Mouse (Mus musculus) intestine, postnatal 0 days (tissue): ENCODE data around the gene Srrt. TPM values are rescaled to one million over a fixed set of nuclear protein-coding genes. Genes with fewer than 3 reads are reported as not detected.
A peak's percentile ranks its signal among the peaks of the same experiment; 100 is the strongest.
"Not testable (repeated sequence)": the region's sequence is repeated elsewhere in the genome, so short reads cannot be mapped to it uniquely, and the experiment has no call there.

Experiments used
- ATAC-seq: fragments of 200-750 bp; cut with Nextera tagmentation; 2 replicates; pipeline ENCODE4 v1.8.0; 2017; ENCODE audit warnings: mild to moderate bottlenecking, moderate TSS enrichment, moderate library complexity
- H3K27ac ChIP-seq: fragments of 300-500 bp; sonication (generic); 2 replicates; pipeline ENCODE4 v1.5.1; 2014; ENCODE audit warnings: mild to moderate bottlenecking, low read depth, low read length, moderate library complexity
- H3K27me3 ChIP-seq: fragments of 300-500 bp; sonication (generic); replicated peaks from 2 replicates; pipeline ENCODE4 v1.6.1; 2014; ENCODE audit warnings: low read length, mixed read lengths; ENCODE audit not compliant: control insufficient read depth, insufficient read depth
- H3K36me3 ChIP-seq: fragments of 300-500 bp; sonication (generic); 2 replicates; pipeline ENCODE4 v1.6.1; 2014; ENCODE audit warnings: mild to moderate bottlenecking, moderate library complexity; ENCODE audit not compliant: control insufficient read depth, insufficient read depth
- H3K4me1 ChIP-seq: fragments of 300-500 bp; sonication (generic); replicated peaks from 2 replicates; pipeline ENCODE4 v1.6.1; 2014; ENCODE audit warnings: antibody characterized with exemption, low read length, mixed read lengths; ENCODE audit not compliant: control insufficient read depth, insufficient read depth
- H3K4me2 ChIP-seq: fragments of 300-500 bp; sonication (generic); replicated peaks from 2 replicates; pipeline ENCODE4 v1.6.1; 2014; ENCODE audit warnings: low read depth, mild to moderate bottlenecking, moderate library complexity
- H3K4me3 ChIP-seq: fragments of 300-500 bp; sonication (generic); 2 replicates; pipeline ENCODE4 v1.5.1; 2014; ENCODE audit warnings: low read depth, low read length
- H3K9ac ChIP-seq: fragments of 300-500 bp; sonication (generic); 2 replicates; pipeline ENCODE4 v1.6.1; 2014; ENCODE audit warnings: mild to moderate bottlenecking, low read depth, low read length
- H3K9me3 ChIP-seq: fragments of 300-500 bp; sonication (generic); 2 replicates; pipeline ENCODE4 v1.6.1; 2016; ENCODE audit warnings: mixed run types; ENCODE audit not compliant: control insufficient read depth
- CTCF ChIP-seq: sonication (generic); IDR thresholded peaks from 2 replicates; pipeline ENCODE4 v1.5.1; 2016; ENCODE audit warnings: low read depth, mild to moderate bottlenecking, control low read depth, antibody characterized with exemption, moderate library complexity
- WGBS: fragments of 180-500 bp; shearing (Covaris S2); extraction: QIAGEN DNeasy Blood & Tissue Kit; methylation state at CpG from one replicate; pipeline ENCODE4 v1.1.7; 2014; 5-methylcytosine and 5-hydroxymethylcytosine counted together
- polyA plus RNA-seq: library from polyadenylated mRNA; unstranded; fragments of >200 nt; fragmentation: Nextera tagmentation; extraction: Ambion mirVana; gene quantifications from 2 replicates; pipeline ENCODE4 v1.2.1, GENCODE M21; 2015

Gene Srrt
- polyA plus RNA-seq, 1 experiment from 2014 or later: 31.3 TPM

GRCm38 (mm10) chr5:137286655-137287031 lies 20.8 kb downstream of the Srrt start:
- TF ChIP-seq CTCF: peak; percentile 91
- Histone ChIP-seq H3K4me1 (peaks cover 8% of the 10 kb centered on the region), H3K4me2 (peak overlapping the region; percentile 77), H3K27me3 (peaks cover 24% of the 10 kb centered on the region), H3K4me3 (peak overlapping the region; percentile 27), H3K9me3 (no peaks in the 10 kb centered on the region), H3K9ac (no peak overlapping the region), H3K36me3 (no peaks in the 10 kb centered on the region), H3K27ac (peak overlapping the region; percentile 50; the same call in 1 of the 2 replicates)
- WGBS: under 1% methylated on average over 16 of the region's 16 CpGs
- peak; percentile 68 for ATAC-seq

GRCm38 (mm10) chr5:137285986-137286385 lies 21.5 kb downstream of the Srrt start:
- no peak overlapping the region for H3K27ac ChIP-seq
- H3K4me3 ChIP-seq: no peak overlapping the region
- no peaks in the 10 kb centered on the region for H3K36me3 ChIP-seq
- peaks cover 8% of the 10 kb centered on the region for H3K4me1 ChIP-seq
- TF ChIP-seq CTCF: no peak
- no peak overlapping the region for H3K9ac ChIP-seq
- ATAC-seq: no peak
- no peak overlapping the region for H3K4me2 ChIP-seq
- no peaks in the 10 kb centered on the region for H3K9me3 ChIP-seq
- peaks cover 24% of the 10 kb centered on the region for H3K27me3 ChIP-seq
- WGBS: 20% methylated on average over 7 of the region's 7 CpGs

DNA sequence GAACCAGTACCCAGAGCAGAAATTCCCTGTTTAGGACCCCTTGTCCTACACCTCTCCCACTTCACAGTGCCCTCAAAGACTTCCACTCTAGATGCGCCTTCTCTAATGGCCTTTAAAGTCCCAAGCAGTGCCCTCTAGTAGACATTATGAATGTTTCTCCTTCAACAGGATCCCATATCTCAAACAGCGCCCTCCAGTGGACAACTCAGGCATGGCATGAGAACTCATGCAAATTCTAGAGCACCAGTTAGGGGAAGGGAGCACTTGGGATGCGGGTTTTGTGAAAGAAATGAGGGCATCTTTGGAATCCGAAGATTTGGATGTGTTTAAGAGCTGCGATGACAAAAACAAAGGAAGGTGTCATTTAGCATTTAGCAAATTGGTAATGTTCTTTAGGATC lies 22.4 kb downstream of the Srrt start:
- no peak for ATAC-seq
- no peak overlapping the region for H3K4me2 ChIP-seq
- 69% methylated on average over 5 of the region's 5 CpGs for WGBS
- peaks cover 8% of the 10 kb centered on the region for H3K4me1 ChIP-seq
- no peak overlapping the region for H3K27ac ChIP-seq
- no peak overlapping the region for H3K4me3 ChIP-seq
- no peaks in the 10 kb centered on the region for H3K9me3 ChIP-seq
- peaks cover 24% of the 10 kb centered on the region for H3K27me3 ChIP-seq
- no peak overlapping the region for H3K9ac ChIP-seq
- no peaks in the 10 kb centered on the region for H3K36me3 ChIP-seq
- peak; percentile 87 for TF ChIP-seq CTCF

GRCm38 (mm10) chr5:137284411-137284810 lies 23.1 kb downstream of the Srrt start:
- WGBS: 74% methylated on average over 6 of the region's 6 CpGs
- not testable (repeated sequence) for ATAC-seq, H3K4me3 ChIP-seq, H3K9me3 ChIP-seq, H3K36me3 ChIP-seq, H3K27ac ChIP-seq, H3K4me2 ChIP-seq, H3K4me1 ChIP-seq, H3K9ac ChIP-seq
- peaks cover 23% of the 10 kb centered on the region for H3K27me3 ChIP-seq

DNA sequence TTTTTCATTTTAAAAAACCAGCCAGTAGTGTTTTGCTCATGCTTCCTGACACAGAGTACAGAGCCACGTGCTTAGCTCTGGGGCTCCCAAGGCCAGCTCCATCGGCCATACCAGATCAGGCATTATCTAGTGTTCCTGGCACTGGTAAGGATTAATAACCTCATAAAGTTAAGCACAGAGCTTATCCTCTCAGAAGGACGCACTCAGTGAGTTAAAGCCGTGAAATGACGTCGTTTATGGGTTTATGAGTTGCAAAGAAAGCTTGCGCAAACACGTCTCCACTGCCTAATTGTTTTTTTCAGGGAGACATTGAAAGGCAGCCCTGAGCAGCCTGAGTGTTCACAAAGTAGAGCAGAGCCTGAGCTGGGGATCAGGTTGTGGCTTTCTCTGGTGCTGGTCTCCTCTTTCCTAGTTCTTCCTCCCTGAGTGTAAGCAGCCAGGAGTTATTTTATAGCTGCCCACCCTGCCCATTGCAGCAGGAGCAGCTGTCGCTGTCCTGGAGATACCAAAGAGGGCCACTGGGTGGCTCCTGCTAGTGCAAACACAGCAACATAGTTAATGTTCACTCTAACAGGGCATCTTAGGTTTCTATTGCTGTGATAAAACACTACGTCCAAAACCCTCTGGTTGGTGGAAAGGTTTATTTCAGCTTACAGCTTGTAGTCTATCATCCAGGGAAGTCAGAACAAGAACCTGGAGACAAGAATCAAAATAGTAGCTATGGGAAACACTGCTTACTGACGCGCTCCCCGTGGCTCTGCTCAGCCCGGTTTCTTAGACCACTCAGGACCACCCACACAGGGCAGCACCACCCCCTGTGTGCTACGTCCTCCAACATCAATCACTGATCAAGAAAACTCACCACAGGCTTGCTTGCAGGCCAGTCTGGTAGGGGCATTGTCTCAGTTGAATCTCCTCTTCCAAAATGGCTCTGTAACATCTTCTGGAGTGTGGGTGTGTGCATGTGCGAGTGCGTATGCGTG lies 29.8 kb downstream of the Srrt start:
- Histone ChIP-seq H3K9ac (no peak overlapping the region), H3K4me3 (no peak overlapping the region), H3K4me1 (peaks cover 3% of the 10 kb centered on the region; the same call in 1 of the 2 replicates), H3K9me3 (no peaks in the 10 kb centered on the region), H3K4me2 (peak overlapping the region; percentile 42), H3K36me3 (no peaks in the 10 kb centered on the region), H3K27ac (peak overlapping the region; percentile 80), H3K27me3 (no peaks in the 10 kb centered on the region)
- peak; percentile 93 for ATAC-seq
- 20% methylated on average over 18 of the region's 18 CpGs for WGBS
- TF ChIP-seq CTCF: peak; percentile 79

DNA sequence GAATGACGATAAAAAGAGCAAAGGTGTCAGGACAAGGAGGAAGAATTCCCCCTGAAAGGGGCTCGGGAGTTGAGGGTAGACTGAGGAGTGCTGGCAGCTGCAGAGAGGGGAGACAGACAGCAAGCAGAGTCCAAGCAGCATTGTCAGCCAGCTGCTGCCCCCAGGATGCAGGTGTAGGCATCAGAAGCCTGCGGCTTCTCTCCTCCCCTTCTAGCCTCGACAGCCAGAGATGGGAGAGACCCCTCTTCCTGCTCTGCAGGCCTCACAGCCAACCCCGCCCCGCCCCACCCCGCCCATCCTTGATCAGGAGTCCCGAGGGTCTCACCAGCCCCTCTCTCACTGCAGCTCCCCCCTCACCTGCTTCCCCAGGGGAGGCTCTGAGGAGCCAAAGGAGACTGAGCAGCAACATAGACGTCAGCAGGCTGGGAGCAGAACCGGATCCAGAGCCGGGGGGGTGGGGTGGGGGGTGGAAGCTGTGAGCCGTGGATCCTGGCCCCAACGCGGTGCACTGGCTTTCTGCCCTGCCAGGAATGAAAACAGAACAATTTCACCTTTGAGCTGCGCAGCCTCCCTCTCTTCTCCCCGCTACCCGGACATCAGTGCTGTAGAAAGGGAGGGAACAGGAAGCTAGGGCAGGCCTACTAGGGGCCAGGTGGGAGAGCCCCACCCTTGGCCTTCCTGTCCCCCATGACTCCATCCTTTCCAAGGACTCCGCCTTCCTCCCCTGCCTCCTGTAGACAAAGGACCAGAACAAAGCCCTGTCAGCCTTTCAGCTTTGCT lies 39.2 kb downstream of the Srrt start:
- H3K4me1 ChIP-seq: 0 out of 2 replicates have a peak, but pooled peaks cover 7% of the 10 kb centered on the region
- H3K36me3 ChIP-seq: no peaks in the 10 kb centered on the region
- H3K9ac ChIP-seq: 0 out of 2 replicates have a peak overlapping the region, but pooled peaks have one; percentile 17
- ATAC-seq: peak; percentile 65
- TF ChIP-seq CTCF: no peak
- H3K9me3 ChIP-seq: no peaks in the 10 kb centered on the region
- no peak overlapping the region for H3K4me3 ChIP-seq
- H3K27ac ChIP-seq: no peak overlapping the region; the same call in none of the 2 replicates
- no peaks in the 10 kb centered on the region for H3K27me3 ChIP-seq
- peak overlapping the region; percentile 57 for H3K4me2 ChIP-seq
- 16% methylated on average over 15 of the region's 18 CpGs for WGBS
